Mouse (Mus musculus): ENCODE data around the gene Ppp6r3.

DNA sequence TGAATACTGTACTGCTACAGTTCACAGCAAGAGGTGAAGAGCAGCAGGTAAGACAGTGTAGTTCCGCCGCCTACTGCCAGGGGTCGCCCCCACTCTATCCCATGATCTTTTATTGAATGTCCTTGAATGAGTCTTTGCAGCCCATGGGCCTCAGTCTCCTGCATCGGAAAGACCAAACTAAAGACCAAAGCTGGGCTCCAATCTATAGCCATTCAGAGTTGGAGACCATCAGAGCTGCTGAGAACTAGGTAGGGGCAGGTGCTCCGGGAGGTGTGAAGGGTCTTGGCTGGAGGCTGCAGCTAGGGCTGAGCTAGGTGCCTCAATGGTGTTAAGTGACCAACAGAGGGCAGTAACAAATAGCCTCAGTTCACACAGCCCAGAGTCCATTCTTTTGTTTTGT lies 48.3 kb upstream of the Ppp6r3 start:
- TF ChIP-seq HCFC1 (IDR thresholded peaks at IDR 0.05; ENCODE audit: borderline replicate concordance, insufficient read depth, low read length) (no peak), ZC3H11A (IDR thresholded peaks at IDR 0.05; ENCODE audit: borderline replicate concordance, low read depth, low read length) (no peak), ZNF384 (IDR thresholded peaks at IDR 0.05; ENCODE audit: low read depth, low read length) (no peak), CHD2 (IDR thresholded peaks at IDR 0.05; ENCODE audit: low read depth, low read length) (no peak), MAFK (IDR thresholded peaks at IDR 0.05; ENCODE audit: insufficient read depth, low read depth, low read length) (no peak)

All from ES-E14 (cell line).